Comparison of ENCODE assay signal across 8 mouse cellular contexts in genomic region chr16:90283905-90284891, GRCm38 (mm10). TPM values are rescaled to one million over a fixed set of nuclear protein-coding genes. Genes with fewer than 3 reads are reported as not detected.
DNase-seq lines count a peak whose midpoint lies in the region; ATAC-seq and TF ChIP-seq lines count a peak whose summit lies in the region.

Gene Scaf4, minus strand, starts transcription at chr16:90284503.

- ATAC-seq in cerebellum, adult (ENCODE audit: insufficient number of reproducible peaks, low FRiP score, low TSS enrichment) = peak; percentile 96
- ATAC-seq in forebrain, embryonic 14.5 days = peak; percentile 97
- peak; percentile 97 for ATAC-seq in neural tube, embryonic 15.5 days (ENCODE audit: low FRiP score)

- H3K36me3 ChIP-seq in ES-Bruce4 (ENCODE audit: control insufficient read depth, insufficient read depth, low read length, poor library complexity, severe bottlenecking) = 0 out of 2 replicates have a peak, but pooled peaks cover 2% of the 10 kb centered on the region
- H3K36me3 ChIP-seq in forebrain, embryonic 14.5 days (ENCODE audit: control insufficient read depth, insufficient read depth, low read length) = no peaks in the 10 kb centered on the region
- no peaks in the 10 kb centered on the region for H3K36me3 ChIP-seq in neural tube, embryonic 15.5 days

- H3K9ac ChIP-seq in ES-Bruce4 (ENCODE audit: low read depth, poor library complexity, severe bottlenecking) = peak within 1 kb of the TSS; percentile 99
- peak within 1 kb of the TSS; percentile 92 for H3K9ac ChIP-seq in forebrain, embryonic 14.5 days (ENCODE audit: low read length)
- peak within 1 kb of the TSS; percentile 99 for H3K9ac ChIP-seq in neural tube, embryonic 15.5 days (replicated peaks)

- H3K4me2 ChIP-seq in forebrain, embryonic 14.5 days (ENCODE audit: low read length) = peak within 1 kb of the TSS; percentile 93
- H3K4me2 ChIP-seq in neural tube, embryonic 15.5 days = peak within 1 kb of the TSS; percentile 86

- intact Hi-C loops in heart, postnatal 14 days (cut with DNase I) = loop anchor here (2.0 to 10.0 kb wide), 2 partner anchors 63 to 761 kb away; partner anchors contain the start of genes Paxbp1 and Sod1

- peak within 1 kb of the TSS; percentile 82 for H3K27ac ChIP-seq in ES-Bruce4 (ENCODE audit: insufficient read depth, low read length)
- peak within 1 kb of the TSS; percentile 92 for H3K27ac ChIP-seq in forebrain, embryonic 14.5 days (ENCODE audit: low read depth, low read length)
- H3K27ac ChIP-seq in neural tube, embryonic 15.5 days (replicated peaks) = peak within 1 kb of the TSS; percentile 93

- WGBS in forebrain, embryonic 14.5 days = under 1% methylated on average over 61 of the region's 123 CpGs
- WGBS in neural tube, embryonic 15.5 days = under 1% methylated on average over 110 of the region's 123 CpGs

- H3K9me3 ChIP-seq in ES-Bruce4 (replicated peaks; ENCODE audit: control insufficient read depth, insufficient read depth, low read length, poor library complexity, severe bottlenecking) = no peaks in the 10 kb centered on the region
- no peaks in the 10 kb centered on the region for H3K9me3 ChIP-seq in forebrain, embryonic 14.5 days (replicated peaks; ENCODE audit: control insufficient read depth, low read length)
- no peaks in the 10 kb centered on the region for H3K9me3 ChIP-seq in neural tube, embryonic 15.5 days (replicated peaks)

- TF ChIP-seq EP300 in ES-Bruce4 (IDR thresholded peaks at IDR 0.05; ENCODE audit: insufficient read depth, low read depth, low read length) = no peak

- peak within 1 kb of the TSS; percentile 82 for H3K4me3 ChIP-seq in ES-Bruce4 (ENCODE audit: low read depth, low read length)
- H3K4me3 ChIP-seq in forebrain, embryonic 14.5 days (ENCODE audit: low read depth, low read length) = peak within 1 kb of the TSS; percentile 100
- H3K4me3 ChIP-seq in neural tube, embryonic 15.5 days (replicated peaks) = peak within 1 kb of the TSS; percentile 98

- peaks cover 2% of the 10 kb centered on the region for H3K4me1 ChIP-seq in ES-Bruce4 (ENCODE audit: control insufficient read depth, insufficient read depth, low read length)
- peaks cover 21% of the 10 kb centered on the region for H3K4me1 ChIP-seq in forebrain, embryonic 14.5 days (ENCODE audit: control insufficient read depth, insufficient read depth, low read length)
- peaks cover 48% of the 10 kb centered on the region for H3K4me1 ChIP-seq in neural tube, embryonic 15.5 days

- H3K27me3 ChIP-seq in ES-Bruce4 (ENCODE audit: control insufficient read depth, insufficient read depth, low read length, poor library complexity, severe bottlenecking) = no peaks in the 10 kb centered on the region
- H3K27me3 ChIP-seq in forebrain, embryonic 14.5 days (replicated peaks; ENCODE audit: control insufficient read depth, insufficient read depth, low read length) = no peaks in the 10 kb centered on the region
- no peaks in the 10 kb centered on the region; the same call in 1 of the 2 replicates for H3K27me3 ChIP-seq in neural tube, embryonic 15.5 days (replicated peaks)

- no peak for TF ChIP-seq CTCF in ES-Bruce4 (IDR thresholded peaks at IDR 0.05; ENCODE audit: low read depth, low read length)

- DNase-seq in forebrain, embryonic 14.5 days (ENCODE audit: low spot score) = peak; percentile 96
- DNase-seq in heart, postnatal 14 days = peak; percentile 98
- peak; percentile 95 for DNase-seq in layer of hippocampus, adult 11-12 months (ENCODE audit: low spot score)
- DNase-seq in lung, adult 18-20 months = peak; percentile 96 to 97
- peak; percentile 96 for DNase-seq in testis, postnatal 14 days (ENCODE audit: low spot score)

- peak; percentile 79 for TF ChIP-seq POLR2A in ES-Bruce4 (IDR thresholded peaks at IDR 0.05; ENCODE audit: insufficient read depth, low read length)

RNA-seq across cellular contexts. Expression of gene Scaf4, which starts in this region (rescaled TPM):
- polyA plus RNA-seq in ES-Bruce4 (2011; ENCODE audit: insufficient read depth, insufficient read length, low read depth, missing spikeins) = 127 and 133 TPM in 2 replicates
- polyA plus RNA-seq in forebrain, embryonic 14.5 days (2014; fragmentation: Nextera tagmentation; extraction: Ambion mirVana) = 13.1 and 18.0 TPM in 2 replicates
- total RNA-seq in heart, postnatal 14 days (2021) = 10 to 100 TPM; 26.9 to 28.3 TPM
- polyA plus RNA-seq in neural tube, embryonic 15.5 days (2015; fragmentation: Nextera tagmentation; extraction: Ambion mirVana) = 24.6 and 25.8 TPM in 2 replicates

Comparison
In these comparisons a context has a peak if more than half of its experiments do, and no peak if none do; other contexts are left out.
1. Peak in every context shown above with its lines: DNase-seq, ATAC-seq, H3K4me3 ChIP-seq and H3K27ac ChIP-seq.